Mouse (Mus musculus) stomach, postnatal 0 days (tissue): ENCODE data around the gene Tspo.

ENCODE experiments used
- CTCF ChIP-seq: IDR thresholded peaks from 2 replicates; pipeline ENCODE4 v1.5.1; 2016; ENCODE audit warnings: antibody characterized with exemption, low read depth, mild to moderate bottlenecking, moderate library complexity
- EP300 ChIP-seq: optimal IDR thresholded peaks from 2 replicates; pipeline ENCODE3; 2016; ENCODE audit warnings: antibody characterized with exemption

- TF ChIP-seq CTCF = no peak
- TF ChIP-seq EP300 = no peak
These were observed 39.1 kb upstream of the Tspo start for GRCm38 (mm10) chr15:83524333-83524729.
